Comparison of ENCODE assay signal across 8 mouse cellular contexts in genomic region chr16:58408487-58409281, GRCm38 (mm10). TPM values are rescaled to one million over a fixed set of nuclear protein-coding genes. Genes with fewer than 3 reads are reported as not detected.
DNase-seq lines count a peak whose midpoint lies in the region; ATAC-seq and TF ChIP-seq lines count a peak whose summit lies in the region.

No protein-coding gene starts in this region.

- peak overlapping the region; percentile 83 for H3K4me2 ChIP-seq in heart, embryonic 16.5 days (ENCODE audit: low read depth, low read length)

- in situ Hi-C loops in ES-E14 (cut with MboI; ENCODE audit: low sequenced_read_pairs in 2 of 2, unreplicated experiment in 2 of 2), result no loop called here

- DNase-seq in ES-E14 (ENCODE audit: low read depth, low spot score), result no peak
- peak; percentile 42 to 45 for DNase-seq in adrenal gland, postnatal 36 days
- DNase-seq in layer of hippocampus, adult 2 months (ENCODE audit: low spot score in 2 of 2), result peak in 1 of 2 experiments; percentile 25
- peak; percentile 47 for DNase-seq in lung, postnatal 10 days
- peak; percentile 11 for DNase-seq in ovary, postnatal 14 days (ENCODE audit: low spot score)
- DNase-seq in urinary bladder, postnatal 36 days (ENCODE audit: low spot score in 2 of 2), result peak; percentile 19 to 30

- 0 out of 4 replicates have a peak, but pooled peaks cover 0 to 3% of the 10 kb centered on the region in 2 experiments for H3K4me1 ChIP-seq in ES-E14 (ENCODE audit: control insufficient read depth in 2 of 2, insufficient read depth in 2 of 2, low read length in 2 of 2, poor library complexity in 1 of 2)
- peaks cover 19% of the 10 kb centered on the region for H3K4me1 ChIP-seq in erythroblast, embryonic 14.5 days (ENCODE audit: control insufficient read depth)
- H3K4me1 ChIP-seq in heart, embryonic 16.5 days (ENCODE audit: control insufficient read depth, insufficient read depth, low read length), result peaks cover 17% of the 10 kb centered on the region

- ATAC-seq in heart, embryonic 16.5 days (replicated peaks; ENCODE audit: extremely low read depth, insufficient read depth, low FRiP score), result peak; percentile 47

- H3K9ac ChIP-seq in ES-E14 (ENCODE audit: insufficient read depth, low read depth, low read length, poor library complexity, severe bottlenecking), result peak overlapping the region; percentile 91
- peak overlapping the region; percentile 97 for H3K9ac ChIP-seq in heart, embryonic 16.5 days (ENCODE audit: low read length)

- no peak for TF ChIP-seq CTCF in layer of hippocampus, adult 2 months (conservative IDR thresholded peaks at IDR 0.05)

- H3K4me3 ChIP-seq in ES-E14 (ENCODE audit: insufficient read depth in 1 of 2, low read depth in 1 of 2, low read length in 2 of 2, poor library complexity in 1 of 2, severe bottlenecking in 1 of 2), result peak overlapping the region; percentile 87 to 88
- peak overlapping the region; percentile 71 for H3K4me3 ChIP-seq in erythroblast, embryonic 14.5 days (replicated peaks)
- peak overlapping the region; percentile 100 for H3K4me3 ChIP-seq in heart, embryonic 16.5 days (ENCODE audit: low read length)
- H3K4me3 ChIP-seq in layer of hippocampus, adult 2 months, result peak overlapping the region; percentile 60

- WGBS in heart, embryonic 16.5 days, result under 1% methylated on average over 67 of the region's 89 CpGs

- H3K27me3 ChIP-seq in erythroblast, embryonic 14.5 days (ENCODE audit: control insufficient read depth), result peaks cover 72% of the 10 kb centered on the region
- no peaks in the 10 kb centered on the region for H3K27me3 ChIP-seq in heart, embryonic 16.5 days (ENCODE audit: control insufficient read depth, insufficient read depth, low read length)

- no peak overlapping the region for H3K27ac ChIP-seq in ES-E14 (ENCODE audit: insufficient read depth, low read depth, low read length, poor library complexity, severe bottlenecking)
- H3K27ac ChIP-seq in heart, embryonic 16.5 days (ENCODE audit: low read length), result peak overlapping the region; percentile 88
- H3K27ac ChIP-seq in layer of hippocampus, adult 2 months, result peak overlapping the region; percentile 83

- H3K36me3 ChIP-seq in ES-E14 (ENCODE audit: control insufficient read depth, insufficient read depth, low read length, poor library complexity, severe bottlenecking), result no peaks in the 10 kb centered on the region
- H3K36me3 ChIP-seq in erythroblast, embryonic 14.5 days (ENCODE audit: control insufficient read depth), result no peaks in the 10 kb centered on the region
- no peaks in the 10 kb centered on the region for H3K36me3 ChIP-seq in heart, embryonic 16.5 days (ENCODE audit: control insufficient read depth, insufficient read depth)

- no peaks in the 10 kb centered on the region for H3K9me3 ChIP-seq in ES-E14 (ENCODE audit: control insufficient read depth, insufficient read depth, low read depth, low read length)
- H3K9me3 ChIP-seq in erythroblast, embryonic 14.5 days (ENCODE audit: control insufficient read depth, low read length), result no peaks in the 10 kb centered on the region
- no peaks in the 10 kb centered on the region for H3K9me3 ChIP-seq in heart, embryonic 16.5 days (replicated peaks; ENCODE audit: control insufficient read depth, low read length)

TF ChIP-seq in ES-E14, 5 proteins besides CTCF, POLR2A, EP300 and RAD21:
- TF ChIP-seq ZC3H11A (IDR thresholded peaks at IDR 0.05; ENCODE audit: borderline replicate concordance, low read depth, low read length) (no peak), MAFK (IDR thresholded peaks at IDR 0.05; ENCODE audit: insufficient read depth, low read depth, low read length) (no peak), HCFC1 (IDR thresholded peaks at IDR 0.05; ENCODE audit: borderline replicate concordance, insufficient read depth, low read length) (no peak), CHD2 (IDR thresholded peaks at IDR 0.05; ENCODE audit: low read depth, low read length) (no peak), ZNF384 (IDR thresholded peaks at IDR 0.05; ENCODE audit: low read depth, low read length) (no peak)

RNA-seq across cellular contexts. Expression of gene Dcbld2, which starts 0.4 kb away (rescaled TPM):
- 42.5 and 45.7 TPM in 2 replicates for total RNA-seq in ES-E14 (2012; rRNA removed)
- 10 to 100 TPM in 1 of 2 experiments, 1 to 10 TPM in 1; 9.4 to 12.8 TPM for total RNA-seq in adrenal gland, postnatal 36 days (2021)
- polyA plus RNA-seq in erythroblast, embryonic 14.5 days (2012), result 0.14 and 0.24 TPM in 2 replicates
- polyA plus RNA-seq in heart, embryonic 16.5 days (2015; fragmentation: Nextera tagmentation; extraction: Ambion mirVana), result 7.5 and 8.6 TPM in 2 replicates
- 10 to 100 TPM; 10.7 to 11.1 TPM for total RNA-seq in layer of hippocampus, adult 2 months (2021)
